ENCODE assay signal across 35 mouse cellular contexts in the genomic region with DNA sequence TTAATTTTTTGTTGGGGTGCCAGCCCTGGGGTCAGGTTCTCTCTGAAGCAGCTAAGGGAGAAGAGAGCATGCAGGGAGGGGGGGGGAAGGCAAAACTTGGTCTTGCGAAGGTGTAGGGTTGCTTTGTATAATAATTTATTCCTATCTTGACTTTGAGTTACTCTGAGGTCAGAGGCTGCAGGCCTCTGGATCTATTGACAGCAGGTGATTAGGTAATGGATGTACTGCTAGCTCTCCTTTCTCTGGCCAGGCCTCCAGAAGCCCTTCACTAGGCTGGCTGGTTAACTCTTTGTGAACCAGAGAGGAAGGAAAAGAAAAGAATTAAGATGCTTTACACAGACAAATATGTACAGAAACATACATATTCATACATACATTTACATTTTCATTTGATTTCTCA.
"Had no signal": no experiment of that assay in that cellular context is flagged by ENCODE, and none has a peak within 500 bp of the region (broad histone marks: within the 10 kb centered on the region; RNA-seq: fewer than 3 reads in every experiment).

No protein-coding gene starts in this region.

- H3K4me3 ChIP-seq: heart, adult 2 months; heart, embryonic 10.5 days; heart, embryonic 12.5 days; heart, embryonic 13.5 days; heart, embryonic 15.5 days; hindbrain, embryonic 10.5 days; hindbrain, embryonic 12.5 days; hindbrain, embryonic 13.5 days; hindbrain, embryonic 15.5 days; intestine, embryonic 15.5 days; kidney, embryonic 15.5 days; layer of hippocampus, adult 2 months had no signal

- H3K4me2 ChIP-seq: heart, embryonic 11.5 days; heart, embryonic 12.5 days; heart, embryonic 13.5 days; heart, embryonic 15.5 days; hindbrain, embryonic 12.5 days; hindbrain, embryonic 13.5 days; hindbrain, embryonic 14.5 days; hindbrain, embryonic 15.5 days; intestine, embryonic 15.5 days; kidney, embryonic 15.5 days had no signal

- H3K27me3 ChIP-seq: heart, embryonic 12.5 days; heart, embryonic 13.5 days; heart, embryonic 15.5 days; hindbrain, embryonic 12.5 days; hindbrain, embryonic 13.5 days; hindbrain, embryonic 15.5 days; intestine, embryonic 15.5 days; kidney, embryonic 15.5 days had no signal

- DNase-seq: heart, adult 2 months; heart, postnatal 14 days; heart, postnatal 36 days; heart, postnatal 4 days; kidney, adult 11 months; kidney, adult 18-20 months; kidney, adult 2 months; kidney, adult 8-10 months; kidney, adult 9 months; kidney, postnatal 10 days; kidney, postnatal 14 days; kidney, postnatal 25 days; kidney, postnatal 36 days; kidney, postnatal 4 days; layer of hippocampus, adult 9-11 months; layer of hippocampus, postnatal 36 days had no signal

- H3K9ac ChIP-seq: heart, embryonic 12.5 days; heart, embryonic 13.5 days; heart, embryonic 15.5 days; hindbrain, embryonic 12.5 days; hindbrain, embryonic 13.5 days; hindbrain, embryonic 14.5 days; hindbrain, embryonic 15.5 days; intestine, embryonic 15.5 days; kidney, embryonic 15.5 days had no signal

- ATAC-seq: hindbrain, embryonic 16.5 days; hindbrain, postnatal 0 days; inflammation-experienced regulatory T-cells, adult 6 months; intestine, embryonic 15.5 days; intestine, embryonic 16.5 days; intestine, postnatal 0 days had no signal

- H3K4me1 ChIP-seq: heart, embryonic 10.5 days; heart, embryonic 12.5 days; heart, embryonic 13.5 days; heart, embryonic 15.5 days; hindbrain, embryonic 10.5 days; hindbrain, embryonic 12.5 days; hindbrain, embryonic 13.5 days; hindbrain, embryonic 15.5 days; intestine, embryonic 15.5 days; kidney, embryonic 15.5 days had no signal

- H3K27ac ChIP-seq: heart, adult 2 months; heart, embryonic 10.5 days; heart, embryonic 13.5 days; heart, embryonic 15.5 days; hindbrain, embryonic 10.5 days; hindbrain, embryonic 12.5 days; hindbrain, embryonic 13.5 days; hindbrain, embryonic 14.5 days; hindbrain, embryonic 15.5 days; hindbrain, postnatal 0 days; intestine, embryonic 15.5 days; kidney, embryonic 15.5 days; kidney, postnatal 0 days; layer of hippocampus, adult 2 months had no signal

- H3K36me3 ChIP-seq: hindbrain, embryonic 13.5 days; intestine, embryonic 15.5 days had no signal

- H3K9me3 ChIP-seq: heart, embryonic 10.5 days; heart, embryonic 12.5 days; heart, embryonic 13.5 days; heart, embryonic 15.5 days; hindbrain, embryonic 10.5 days; hindbrain, embryonic 12.5 days; hindbrain, embryonic 13.5 days; hindbrain, embryonic 15.5 days; intestine, embryonic 15.5 days; kidney, embryonic 15.5 days had no signal
